Mouse (Mus musculus) CH12.LX (cell line): Measurements from ENCODE around the gene Cul4b. TPM values are rescaled to one million over a fixed set of nuclear protein-coding genes. Genes with fewer than 3 reads are reported as not detected.
A peak's percentile ranks its signal among the peaks of the same experiment; 100 is the strongest.

Source experiments
- DNase-seq: peaks from one replicate; pipeline ENCODE4 v3.0.0-alpha.2; 2013; ENCODE audit errors: extremely low read depth
- H3K27ac ChIP-seq: 2 replicates; pipeline ENCODE4 v1.5.1; 2012; ENCODE audit warnings: low read depth, mild to moderate bottlenecking, control low read depth, moderate library complexity; ENCODE audit not compliant: insufficient read depth
- H3K27me3 ChIP-seq: replicated peaks from 2 replicates; pipeline ENCODE3; 2012; ENCODE audit warnings: inconsistent platforms
- H3K36me3 ChIP-seq, 2 experiments: replicated peaks in 1 of 2; 2 replicates each; pipeline versions ENCODE3 to v1.6.1; 2012; ENCODE audit warnings: inconsistent platforms in 1 of 2, low read length in 1 of 2, mild to moderate bottlenecking in 1 of 2, mixed read lengths in 1 of 2, moderate library complexity in 1 of 2; ENCODE audit not compliant: control insufficient read depth in 1 of 2, insufficient read depth in 1 of 2
- H3K4me1 ChIP-seq, 2 experiments: 2 replicates each; pipeline ENCODE4 v1.6.1; 2012; ENCODE audit warnings: inconsistent platforms in 1 of 2, moderate library complexity in 1 of 2; ENCODE audit not compliant: insufficient read depth in 2 of 2, control insufficient read depth in 1 of 2
- H3K4me2 ChIP-seq: 2 replicates; pipeline ENCODE4 v1.6.1; 2012; ENCODE audit warnings: low read depth, mild to moderate bottlenecking, control low read depth; ENCODE audit not compliant: poor library complexity, insufficient read depth, severe bottlenecking
- H3K4me3 ChIP-seq, 3 experiments: fragments of 150-350 bp in 1 of 3; sonication (generic) in 1 of 3; replicated peaks in 1 of 3; 2 replicates each; pipeline versions ENCODE3 to v1.5.1; 2011 to 2012; ENCODE audit warnings: low read depth in 2 of 3, low read length in 2 of 3, mild to moderate bottlenecking in 2 of 3, moderate library complexity in 2 of 3, control low read depth in 1 of 3, improper control_type of control experiment in 1 of 3, inconsistent platforms in 1 of 3, mixed read lengths in 1 of 3; ENCODE audit not compliant: poor library complexity in 1 of 3
- H3K79me2 ChIP-seq: replicated peaks from 2 replicates; pipeline ENCODE4 v1.6.1; 2012; ENCODE audit warnings: mild to moderate bottlenecking, moderate library complexity; ENCODE audit not compliant: control insufficient read depth, poor library complexity, insufficient read depth, severe bottlenecking; ENCODE audit errors: extremely low read depth
- H3K9ac ChIP-seq: 2 replicates; pipeline ENCODE4 v1.6.1; 2012; ENCODE audit warnings: low read depth, mild to moderate bottlenecking, control low read depth, moderate library complexity; ENCODE audit not compliant: insufficient read depth
- H3K9me3 ChIP-seq: replicated peaks from 2 replicates; pipeline ENCODE3; 2012; ENCODE audit warnings: low read length, inconsistent platforms, mixed read lengths
- CHD1 ChIP-seq: IDR thresholded peaks from 2 replicates; pipeline ENCODE4 v1.6.1; 2012; ENCODE audit warnings: low read depth, low read length, improper control_type of control experiment, inconsistent platforms
- CTCF ChIP-seq, 2 experiments: IDR thresholded peaks in 1 of 2; conservative IDR thresholded peaks in 1 of 2; 2 replicates each; pipeline ENCODE4 v1.5.1; 2011 to 2012; ENCODE audit warnings: low read depth in 2 of 2, low read length in 2 of 2, improper control_type of control experiment in 1 of 2, inconsistent platforms in 1 of 2, mild to moderate bottlenecking in 1 of 2, moderate library complexity in 1 of 2
- E2F4 ChIP-seq: IDR thresholded peaks from 2 replicates; pipeline ENCODE4 v1.6.1; 2011; ENCODE audit warnings: low read depth, low read length, improper control_type of control experiment; ENCODE audit not compliant: insufficient replicate concordance
- ELF1 ChIP-seq: IDR thresholded peaks from 2 replicates; pipeline ENCODE4 v1.6.1; 2014; ENCODE audit warnings: low read depth, mild to moderate bottlenecking, inconsistent platforms, low read length, improper control_type of control experiment
- ETS1 ChIP-seq: conservative IDR thresholded peaks from 2 replicates; pipeline ENCODE4 v1.6.1; 2012; ENCODE audit warnings: low read depth, mild to moderate bottlenecking, inconsistent platforms, low read length, improper control_type of control experiment, moderate library complexity
- HCFC1 ChIP-seq: IDR thresholded peaks from 2 replicates; pipeline ENCODE4 v1.6.1; 2012; ENCODE audit warnings: low read depth, mild to moderate bottlenecking, inconsistent platforms, low read length, improper control_type of control experiment
- MXI1 ChIP-seq: IDR thresholded peaks from 2 replicates; pipeline ENCODE4 v1.6.1; 2011; ENCODE audit warnings: mild to moderate bottlenecking, low read depth, low read length, improper control_type of control experiment
- MYC ChIP-seq: IDR thresholded peaks from 2 replicates; pipeline ENCODE4 v1.6.1; 2011; ENCODE audit warnings: low read depth, mild to moderate bottlenecking, improper control_type of control experiment, low read length
- PAX5 ChIP-seq: IDR thresholded peaks from 2 replicates; pipeline ENCODE4 v1.6.1; 2012; ENCODE audit warnings: low read length, inconsistent platforms, mixed read lengths
- POLR2A ChIP-seq: IDR thresholded peaks from 2 replicates; pipeline ENCODE4 v1.6.1; 2011; ENCODE audit warnings: low read depth, mild to moderate bottlenecking, improper control_type of control experiment, low read length
- RCOR1 ChIP-seq: conservative IDR thresholded peaks from 2 replicates; pipeline ENCODE4 v1.6.1; 2012; ENCODE audit warnings: low read depth, mild to moderate bottlenecking, inconsistent platforms, low read length, improper control_type of control experiment
- SMC3 ChIP-seq: IDR thresholded peaks from 2 replicates; pipeline ENCODE4 v1.6.1; 2011; ENCODE audit warnings: low read depth, low read length, improper control_type of control experiment
- TBP ChIP-seq: conservative IDR thresholded peaks from 2 replicates; pipeline ENCODE4 v1.6.1; 2011; ENCODE audit warnings: low read depth, low read length, improper control_type of control experiment
- TCF12 ChIP-seq: IDR thresholded peaks from 2 replicates; pipeline ENCODE4 v1.6.1; 2014; ENCODE audit warnings: low read depth, mild to moderate bottlenecking, inconsistent platforms, low read length, improper control_type of control experiment
- USF2 ChIP-seq: conservative IDR thresholded peaks from 2 replicates; pipeline ENCODE4 v1.6.1; 2011; ENCODE audit warnings: low read depth, low read length, improper control_type of control experiment
- ZC3H11A ChIP-seq: IDR thresholded peaks from 2 replicates; pipeline ENCODE4 v1.6.1; 2012; ENCODE audit warnings: low read depth, mild to moderate bottlenecking, inconsistent platforms, low read length, improper control_type of control experiment
- ZMIZ1 ChIP-seq: IDR thresholded peaks from 2 replicates; pipeline ENCODE4 v1.6.1; 2012; ENCODE audit warnings: low read depth, mild to moderate bottlenecking, inconsistent platforms, low read length, improper control_type of control experiment
- dilution Hi-C: fragments of 300-500 bp; cut with MboI; formaldehyde crosslinking; loops from 2 replicates; pipeline ENCODE4 v1.14.3; 2020; ENCODE audit warnings: low sequenced_read_pairs; ENCODE audit not compliant: extremely low pct_unique_long_range_greater_than_20kb, extremely low pct_ligation_motif_present
- in situ Hi-C: fragments of 300-500 bp; cut with MboI; formaldehyde crosslinking; loops from 3 replicates; pipeline ENCODE4 v1.14.3; 2019; ENCODE audit warnings: low sequenced_read_pairs, low pct_ligation_motif_present, low pct_unique_long_range_greater_than_20kb, mixed read lengths
- polyA plus RNA-seq: library from polyadenylated mRNA; unstranded; fragments of >175 nt; gene quantifications from 2 replicates; pipeline ENCODE4 v1.2.1, GENCODE M21; 2012; ENCODE audit warnings: low read depth; ENCODE audit not compliant: insufficient read length
- total RNA-seq, 2 experiments: library from RNA; depleted of rRNA; stranded (reverse); fragments of 300-350 nt in 1 of 2; fragments of >200 nt in 1 of 2; gene quantifications; 2 replicates each; pipeline ENCODE4 v1.2.3; 2012 to 2014

The Cul4b gene
- total and polyA plus RNA-seq, 3 experiments = 17.6 to 37.6 (median 34.7) TPM

DNA sequence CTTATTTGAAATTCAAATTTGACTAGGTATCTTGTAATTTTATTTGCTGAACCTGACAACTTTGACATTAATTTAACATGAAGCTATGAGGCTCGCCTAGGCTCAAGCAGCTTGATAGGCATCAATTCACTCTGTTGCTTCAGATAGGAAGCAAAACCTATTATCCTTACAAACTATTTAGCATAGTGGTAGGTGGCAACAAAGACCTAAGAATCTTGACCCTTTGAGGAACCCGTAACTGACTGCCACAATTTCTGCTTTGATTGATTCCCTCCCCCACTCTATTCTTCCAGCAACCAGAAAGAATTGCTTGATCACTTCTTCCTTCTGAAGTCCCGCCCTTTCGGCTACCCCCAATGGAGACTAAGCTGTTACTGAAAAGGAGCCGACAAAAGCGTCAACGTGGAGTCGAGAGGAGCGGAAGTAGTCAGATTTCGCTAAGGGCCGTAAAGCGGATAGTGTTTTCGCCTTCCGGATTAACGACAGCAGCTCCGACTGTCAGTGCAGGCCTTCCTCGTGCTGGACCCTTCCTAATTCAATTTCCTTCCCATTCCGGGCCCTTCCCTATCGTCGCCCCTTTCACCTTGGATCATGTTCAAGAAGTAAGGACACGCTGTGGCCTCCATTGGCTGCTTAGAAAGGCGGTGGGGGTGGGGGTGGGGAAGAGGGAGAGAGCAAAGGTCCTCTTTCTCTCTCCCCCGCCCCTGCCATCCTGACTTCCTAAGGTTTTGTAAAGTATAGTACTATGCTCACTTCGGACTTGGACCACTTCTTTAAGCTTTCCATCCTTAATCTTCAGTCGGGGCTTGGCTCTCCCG is 24.4 kb upstream of the Cul4b start, which contains the start of gene Mcts1 (continued):
- peak; percentile 60; the same call in 1 of the 2 replicates for TF ChIP-seq ZMIZ1
- TF ChIP-seq CHD1 = no peak
- TF ChIP-seq TBP = 0 out of 2 replicates have a peak, but pooled peaks have one; percentile 14
- TF ChIP-seq TCF12 = peak; percentile 63

- TF ChIP-seq MYC (no peak), USF2 (no peak), E2F4 (no peak), ETS1 (no peak), POLR2A (no peak), CTCF (conservative IDR thresholded peaks at IDR 0.05 in 1 of 2, IDR thresholded peaks at IDR 0.05 in 1 of 2; ENCODE audit: low read depth in 2 of 2, low read length in 2 of 2) (no peak), PAX5 (no peak), SMC3 (no peak)
- no peaks in the 10 kb centered on the region for H3K4me1 ChIP-seq
- no peak overlapping the region for H3K9ac ChIP-seq
- H3K27me3 ChIP-seq = no peaks in the 10 kb centered on the region
- no peak overlapping the region for H3K27ac ChIP-seq
- dilution Hi-C loops = no loop called here
- H3K79me2 ChIP-seq = no peaks in the 10 kb centered on the region
- no peak overlapping the region for H3K4me2 ChIP-seq
- no peaks in the 10 kb centered on the region for H3K9me3 ChIP-seq
- no peaks in the 10 kb centered on the region for H3K36me3 ChIP-seq
- H3K4me3 ChIP-seq = no peak overlapping the region
- in situ Hi-C loops = no loop called here
- no peak for DNase-seq
Measured at GRCm38 (mm10) chrX:38593180-38593889, 17.3 kb upstream of the Cul4b start.

- TF ChIP-seq ZC3H11A (no peak), HCFC1 (no peak), ELF1 (no peak), RCOR1 (no peak), MXI1 (no peak)
- TF ChIP-seq, all 38 proteins: peak for 0
- DNase-seq = no peak
- Histone ChIP-seq H3K9ac (no peak overlapping the region), H3K9me3 (no peaks in the 10 kb centered on the region), H3K36me3 (no peaks in the 10 kb centered on the region), H3K27ac (no peak overlapping the region), H3K79me2 (no peaks in the 10 kb centered on the region), H3K4me3 (no peak overlapping the region), H3K4me2 (no peak overlapping the region), H3K27me3 (no peaks in the 10 kb centered on the region), H3K4me1 (no peaks in the 10 kb centered on the region)
- dilution Hi-C loops = no loop called here
- in situ Hi-C loops = no loop called here
Measured at GRCm38 (mm10) chrX:38591749-38592148, 15.8 kb upstream of the Cul4b start.
